Mouse (Mus musculus) cerebellum, adult (tissue): ENCODE results near the gene Cog5.

Experiments
- ATAC-seq: cut with Nextera tagmentation; 2 replicates; pipeline ENCODE4 v1.9.2; 2017; ENCODE audit warnings: mild to moderate bottlenecking, moderate library complexity, mixed read lengths; ENCODE audit not compliant: insufficient number of reproducible peaks, low FRiP score, low TSS enrichment

Cog5 gene

GRCm38 (mm10) chr12:31925343-31925742, 270.7 kb downstream of the Cog5 start:
- ATAC-seq = no peak

- ATAC-seq = peak; percentile 96
Observed at GRCm38 (mm10) chr12:31926661-31927061, 272.0 kb downstream of the Cog5 start.

- no peak for ATAC-seq
Observed at GRCm38 (mm10) chr12:31928498-31928897, 273.8 kb downstream of the Cog5 start.

- ATAC-seq = no peak
Observed at GRCm38 (mm10) chr12:31931818-31932217, 277.1 kb downstream of the Cog5 start.

- ATAC-seq = no peak
Observed at GRCm38 (mm10) chr12:31936657-31937300, 282.1 kb downstream of the Cog5 start.

GRCm38 (mm10) chr12:31937613-31938012, 282.9 kb downstream of the Cog5 start:
- ATAC-seq = no peak

GRCm38 (mm10) chr12:31938391-31938997, 283.8 kb downstream of the Cog5 start:
- no peak for ATAC-seq

- no peak for ATAC-seq
Observed at GRCm38 (mm10) chr12:31939026-31939425, 284.4 kb downstream of the Cog5 start.

- ATAC-seq = no peak
Observed at GRCm38 (mm10) chr12:31943020-31943654, 288.5 kb downstream of the Cog5 start.

GRCm38 (mm10) chr12:31944405-31944804, 289.7 kb downstream of the Cog5 start:
- no peak for ATAC-seq

- no peak for ATAC-seq
Observed at GRCm38 (mm10) chr12:31947476-31947875, 292.8 kb downstream of the Cog5 start.

- no peak for ATAC-seq
Observed at GRCm38 (mm10) chr12:31948101-31949000, 293.7 kb downstream of the Cog5 start.

GRCm38 (mm10) chr12:31949193-31949741, 294.6 kb downstream of the Cog5 start:
- ATAC-seq = peak; percentile 52

- peak; percentile 97 for ATAC-seq
Observed at GRCm38 (mm10) chr12:31949759-31950658, 295.3 kb downstream of the Cog5 start, which contains the start of gene Hbp1. Gene Hbp1, minus strand, starts transcription at chr12:31950535.

GRCm38 (mm10) chr12:31950659-31951031, 296.0 kb downstream of the Cog5 start:
- no peak for ATAC-seq

GRCm38 (mm10) chr12:31955843-31956242, 301.2 kb downstream of the Cog5 start:
- no peak for ATAC-seq

- ATAC-seq = no peak
Observed at GRCm38 (mm10) chr12:31964074-31964473, 309.4 kb downstream of the Cog5 start.

- no peak for ATAC-seq
Observed at GRCm38 (mm10) chr12:31965517-31966212, 311.0 kb downstream of the Cog5 start.

- ATAC-seq = no peak
Observed at GRCm38 (mm10) chr12:31966405-31966804, 311.7 kb downstream of the Cog5 start.
